Mouse (Mus musculus) E14TG2a.4 (cell line): ENCODE measurements around the gene Cldn11.

ENCODE experiments used
- CTCF ChIP-seq: conservative IDR thresholded peaks from 2 replicates; pipeline ENCODE4 v1.5.1; 2014; ENCODE audit warnings: low read length
- NANOG ChIP-seq: IDR thresholded peaks from 2 replicates; pipeline ENCODE4 v1.6.1; 2014; ENCODE audit warnings: borderline replicate concordance, low read length, mixed read lengths

- TF ChIP-seq CTCF (no peak), NANOG (no peak)
These were observed 26.6 kb upstream of the Cldn11 start for GRCm38 (mm10) chr3:31123098-31123497.
